ENCODE assay signal across 11 mouse cellular contexts in genomic region chr1:155070561-155071286, GRCm38 (mm10). TPM values are rescaled to one million over a fixed set of nuclear protein-coding genes. Genes with fewer than 3 reads are reported as not detected.
A peak's percentile ranks its signal among the peaks of the same experiment; 100 is the strongest.
DNase-seq lines count a peak whose midpoint lies in the region; ATAC-seq and TF ChIP-seq lines count a peak whose summit lies in the region.
"Had no signal": no experiment of that assay in that cellular context is flagged by ENCODE, and none has a peak within 500 bp of the region (broad histone marks: within the 10 kb centered on the region; RNA-seq: fewer than 3 reads in every experiment).

No protein-coding gene starts in this region.

- peak overlapping the region; percentile 42; the same call in 1 of the 2 replicates for H3K4me2 ChIP-seq in liver, postnatal 0 days (ENCODE audit: low read depth, low read length)
- no peak overlapping the region for H3K4me2 ChIP-seq in embryonic facial prominence, embryonic 15.5 days (replicated peaks)

- 0 out of 2 replicates have a peak overlapping the region, but pooled peaks have one; percentile 29 for H3K27ac ChIP-seq in liver, postnatal 0 days (ENCODE audit: low read depth)
- H3K27ac ChIP-seq in embryonic facial prominence, embryonic 15.5 days (replicated peaks): peak overlapping the region; percentile 48; the same call in 1 of the 2 replicates
- H3K27ac ChIP-seq: liver, embryonic 14.5 days had no signal

- no peaks in the 10 kb centered on the region for H3K27me3 ChIP-seq in liver, postnatal 0 days (ENCODE audit: insufficient read depth, low read length)
- no peaks in the 10 kb centered on the region for H3K27me3 ChIP-seq in embryonic facial prominence, embryonic 15.5 days

- DNase-seq in liver, postnatal 0 days: no peak
- DNase-seq in liver (no peak), MEL-GATA-1-ER (ENCODE audit: extremely low read depth, low read depth) (peak; percentile 89)
- no peak for DNase-seq in left cerebral cortex, adult 11 months (ENCODE audit: low spot score)
- DNase-seq: gastrocnemius, postnatal 25 days; midbrain, embryonic 14.5 days; thymus, postnatal 4 days had no signal

- H3K4me1 ChIP-seq in liver, postnatal 0 days (ENCODE audit: insufficient read depth): peaks cover 51% of the 10 kb centered on the region
- peaks cover 53% of the 10 kb centered on the region for H3K4me1 ChIP-seq in embryonic facial prominence, embryonic 15.5 days

- 56% methylated on average over 5 of the region's 5 CpGs for WGBS in liver, postnatal 0 days (ENCODE audit: insufficient replicate concordance)
- 34% methylated on average over 5 of the region's 5 CpGs for WGBS in embryonic facial prominence, embryonic 15.5 days

- no peak for ATAC-seq in liver, postnatal 0 days
- no peak for ATAC-seq in embryonic facial prominence, embryonic 15.5 days (ENCODE audit: insufficient number of reproducible peaks, low FRiP score, low TSS enrichment, low read depth)
- ATAC-seq in monocyte, adult 5-6 weeks (replicated peaks; ENCODE audit: insufficient number of reproducible peaks, low FRiP score, low TSS enrichment, poor library complexity, severe bottlenecking): peak; percentile 55; the same call in 1 of the 2 replicates
- no peak for ATAC-seq in activated CD4-positive, CD25-positive, alpha-beta regulatory T cell, adult 4 months

- no peaks in the 10 kb centered on the region for H3K9me3 ChIP-seq in liver, postnatal 0 days (ENCODE audit: low read length)
- H3K9me3 ChIP-seq in embryonic facial prominence, embryonic 15.5 days (replicated peaks): no peaks in the 10 kb centered on the region

- H3K36me3 ChIP-seq in liver, postnatal 0 days (replicated peaks; ENCODE audit: insufficient read depth, low read length): no peaks in the 10 kb centered on the region
- H3K36me3 ChIP-seq in embryonic facial prominence, embryonic 15.5 days: no peaks in the 10 kb centered on the region

- TF ChIP-seq CTCF in liver, postnatal 0 days (IDR thresholded peaks at IDR 0.05; ENCODE audit: low read depth): no peak

- TF ChIP-seq EP300 in liver, postnatal 0 days (IDR thresholded peaks at IDR 0.05; ENCODE audit: low read depth): no peak

- H3K4me3 ChIP-seq in liver, postnatal 0 days (ENCODE audit: low read depth, low read length): no peak overlapping the region
- H3K4me3 ChIP-seq in embryonic facial prominence, embryonic 15.5 days (replicated peaks): no peak overlapping the region

- no peak overlapping the region for H3K9ac ChIP-seq in liver, postnatal 0 days (replicated peaks)
- H3K9ac ChIP-seq in embryonic facial prominence, embryonic 15.5 days: no peak overlapping the region
- H3K9ac ChIP-seq: liver, embryonic 14.5 days had no signal

RNA-seq across cellular contexts. Expression of gene Ier5, which starts 28.7 kb away (rescaled TPM):
- 1.5 and 3.2 TPM in 2 replicates for polyA plus RNA-seq in liver, postnatal 0 days (2015; fragmentation: Nextera tagmentation; extraction: Ambion mirVana)
- polyA plus RNA-seq in embryonic facial prominence, embryonic 15.5 days (2015; fragmentation: Nextera tagmentation; extraction: Ambion mirVana): 10.4 and 10.8 TPM in 2 replicates
- 118 to 240 TPM (median 139 TPM) in 3 replicates for total RNA-seq in monocyte, adult 5-6 weeks (2017)
- polyA plus RNA-seq in activated CD4-positive, CD25-positive, alpha-beta regulatory T cell, adult 4 months (2017; shearing (Covaris generic)): 1 to 10 TPM; 5.0 to 7.9 TPM
